Mouse (Mus musculus): Measurements from ENCODE around the gene Amph.

DNA sequence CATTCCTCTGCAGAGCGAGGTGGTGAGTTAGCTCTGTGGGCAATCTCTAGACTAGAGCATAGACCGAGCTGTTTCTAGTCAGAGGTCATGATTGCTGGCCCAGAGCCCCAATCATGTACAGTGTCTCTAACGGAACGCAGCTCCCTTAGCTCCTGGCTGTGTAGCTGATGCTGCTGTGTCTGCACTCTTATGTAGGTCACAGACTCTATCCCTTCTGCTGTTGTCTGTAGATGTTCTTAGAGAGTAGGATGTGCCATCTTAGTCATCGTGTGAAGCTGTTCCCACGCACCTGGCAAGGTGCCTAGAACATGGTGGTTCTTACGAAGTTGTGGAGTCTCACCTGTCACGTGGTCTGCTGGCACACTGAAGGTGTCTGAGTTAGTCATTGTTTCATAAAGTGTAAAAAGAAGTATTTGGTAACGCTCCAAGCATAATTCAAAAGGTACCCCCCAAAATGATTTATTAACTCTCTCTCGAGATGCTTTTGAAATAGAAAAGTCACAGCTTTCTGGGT lies 153.9 kb downstream of the Amph start:
- TF ChIP-seq CTCF (IDR thresholded peaks at IDR 0.05; ENCODE audit: extremely low read depth, insufficient read length, insufficient replicate concordance, low read depth, low read length) (no peak), POLR2A (IDR thresholded peaks at IDR 0.05; ENCODE audit: low read depth, low read length) (no peak)
